ENCODE assay signal across 10 mouse cellular contexts in the genomic region with DNA sequence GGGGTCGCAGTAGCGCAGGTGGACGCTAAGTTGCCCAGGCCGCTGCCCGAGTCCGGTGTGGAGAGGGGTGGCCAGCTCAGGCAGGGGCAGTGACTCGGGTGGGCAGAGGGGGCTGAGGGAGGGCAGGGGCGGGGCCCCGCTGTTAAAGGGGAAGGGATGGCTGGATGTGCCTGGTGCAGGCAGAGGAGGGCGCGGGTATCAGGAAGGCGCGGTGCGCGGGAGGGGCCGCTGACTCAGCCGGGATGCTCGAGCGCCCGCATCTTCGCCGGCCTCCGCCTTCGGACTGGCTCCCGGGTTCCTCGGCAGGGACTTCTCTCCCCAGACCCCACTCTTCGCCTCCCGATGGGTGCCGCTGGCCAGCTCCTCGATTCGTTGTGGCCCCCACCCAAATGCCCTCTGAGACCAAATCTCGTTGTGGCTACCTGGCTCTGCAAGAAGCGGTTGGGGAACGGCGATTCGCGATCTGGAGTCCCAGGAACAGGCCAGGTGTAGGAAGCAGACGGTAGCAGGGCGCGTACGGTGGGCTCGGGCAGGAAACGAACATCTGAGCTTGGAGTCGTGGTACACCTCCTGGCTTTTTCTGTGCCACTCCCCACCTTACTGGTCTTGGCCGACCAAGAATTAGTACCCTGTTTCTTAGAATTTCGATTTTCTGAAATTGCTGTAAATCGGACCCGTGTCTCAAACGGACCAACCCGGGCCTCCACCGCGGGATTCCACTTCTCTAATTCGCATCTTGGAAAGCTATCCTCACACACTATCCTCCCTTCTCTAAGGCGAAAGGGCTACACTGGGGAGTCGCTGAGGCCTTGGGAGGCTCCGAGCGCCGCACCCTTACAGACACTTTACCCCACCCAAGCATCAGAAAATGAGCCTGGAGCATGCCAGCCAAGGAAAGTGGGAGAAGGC. TPM values are rescaled to one million over a fixed set of nuclear protein-coding genes. Genes with fewer than 3 reads are reported as not detected.
DNase-seq lines count a peak whose midpoint lies in the region; ATAC-seq and TF ChIP-seq lines count a peak whose summit lies in the region.
"Had no signal": no experiment of that assay in that cellular context is flagged by ENCODE, and none has a peak within 500 bp of the region (broad histone marks: within the 10 kb centered on the region; RNA-seq: fewer than 3 reads in every experiment).

No protein-coding gene starts in this region.

- 0 out of 2 replicates have a peak, but pooled peaks have one; percentile 9 for ATAC-seq in forebrain, embryonic 14.5 days
- ATAC-seq in neural tube, embryonic 13.5 days (ENCODE audit: low read depth) = peak; percentile 44; the same call in 1 of the 2 replicates

- no peak for TF ChIP-seq POLR2A in cerebellum, adult 2 months (IDR thresholded peaks at IDR 0.05; ENCODE audit: borderline replicate concordance, insufficient read depth, low read length)

- no peak overlapping the region for H3K4me3 ChIP-seq in cerebellum, adult 2 months (replicated peaks; ENCODE audit: insufficient read depth, low read depth, low read length)
- H3K4me3 ChIP-seq in forebrain, embryonic 14.5 days (ENCODE audit: low read depth, low read length) = 0 out of 2 replicates have a peak overlapping the region, but pooled peaks have one; percentile 9
- peak overlapping the region; percentile 44 for H3K4me3 ChIP-seq in limb, embryonic 10.5 days
- peak overlapping the region; percentile 31 for H3K4me3 ChIP-seq in neural tube, embryonic 13.5 days

- no peaks in the 10 kb centered on the region for H3K4me1 ChIP-seq in cerebellum, adult 2 months (ENCODE audit: control insufficient read depth, insufficient read depth, low read length)
- H3K4me1 ChIP-seq in forebrain, embryonic 14.5 days (ENCODE audit: control insufficient read depth, insufficient read depth, low read length) = no peaks in the 10 kb centered on the region; the same call in 1 of the 2 replicates
- H3K4me1 ChIP-seq in limb, embryonic 10.5 days = peaks cover 35% of the 10 kb centered on the region
- H3K4me1 ChIP-seq in neural tube, embryonic 13.5 days (replicated peaks) = peaks cover 26% of the 10 kb centered on the region

- DNase-seq in cerebellum, adult 2 months = peak; percentile 37 to 74
- DNase-seq in cerebellum, adult 9-10 months = no peak
- DNase-seq in ovary, postnatal 36 days (ENCODE audit: low spot score) = peak; percentile 40
- DNase-seq in ovary, adult 18-20 months (ENCODE audit: low spot score) = no peak
- DNase-seq in forebrain, embryonic 14.5 days (ENCODE audit: low spot score) = peak; percentile 38
- peak; percentile 79 for DNase-seq in limb, embryonic 10.5 days (ENCODE audit: low spot score)
- no peak for DNase-seq in left cerebral cortex, adult 18-20 months (ENCODE audit: low spot score in 2 of 2)

- H3K27ac ChIP-seq in cerebellum, adult 2 months (ENCODE audit: insufficient read depth, low read length) = no peak overlapping the region
- no peak overlapping the region for H3K27ac ChIP-seq in forebrain, embryonic 14.5 days (ENCODE audit: low read depth, low read length)
- H3K27ac ChIP-seq in limb, embryonic 10.5 days = 0 out of 2 replicates have a peak overlapping the region, but pooled peaks have one; percentile 27
- peak overlapping the region; percentile 56 for H3K27ac ChIP-seq in neural tube, embryonic 13.5 days (replicated peaks)

- H3K36me3 ChIP-seq in forebrain, embryonic 14.5 days (ENCODE audit: control insufficient read depth, insufficient read depth, low read length) = no peaks in the 10 kb centered on the region
- no peaks in the 10 kb centered on the region for H3K36me3 ChIP-seq in limb, embryonic 10.5 days
- H3K36me3 ChIP-seq in neural tube, embryonic 13.5 days = no peaks in the 10 kb centered on the region

- WGBS in cerebellum, adult 2 months = 2% methylated on average over 53 of the region's 58 CpGs
- WGBS in forebrain, embryonic 14.5 days = under 1% methylated on average over 55 of the region's 58 CpGs
- WGBS in limb, embryonic 10.5 days = under 1% methylated on average over 51 of the region's 58 CpGs
- under 1% methylated on average over 58 of the region's 58 CpGs for WGBS in neural tube, embryonic 13.5 days

- H3K27me3 ChIP-seq in cerebellum, adult 2 months (ENCODE audit: control insufficient read depth, insufficient read depth, low read length) = peaks cover 13% of the 10 kb centered on the region; the same call in 1 of the 2 replicates
- H3K27me3 ChIP-seq in forebrain, embryonic 14.5 days (replicated peaks; ENCODE audit: control insufficient read depth, insufficient read depth, low read length) = peaks cover 89% of the 10 kb centered on the region
- H3K27me3 ChIP-seq in limb, embryonic 10.5 days (ENCODE audit: low read depth, poor library complexity, severe bottlenecking) = peaks cover 100% of the 10 kb centered on the region
- H3K27me3 ChIP-seq in neural tube, embryonic 13.5 days = peaks cover 99% of the 10 kb centered on the region
- H3K27me3 ChIP-seq: CH12.LX had no signal

- H3K9ac ChIP-seq in forebrain, embryonic 14.5 days (ENCODE audit: low read length) = no peak overlapping the region
- H3K9ac ChIP-seq in neural tube, embryonic 13.5 days = peak overlapping the region; percentile 50

- H3K4me2 ChIP-seq in forebrain, embryonic 14.5 days (ENCODE audit: low read length) = 0 out of 2 replicates have a peak overlapping the region, but pooled peaks have one; percentile 16
- peak overlapping the region; percentile 43 for H3K4me2 ChIP-seq in neural tube, embryonic 13.5 days

- no peak for TF ChIP-seq CTCF in cerebellum, adult 2 months (IDR thresholded peaks at IDR 0.05; ENCODE audit: borderline replicate concordance, insufficient read depth, low read depth, low read length)

- no peaks in the 10 kb centered on the region for H3K9me3 ChIP-seq in forebrain, embryonic 14.5 days (replicated peaks; ENCODE audit: control insufficient read depth, low read length)
- no peaks in the 10 kb centered on the region for H3K9me3 ChIP-seq in limb, embryonic 10.5 days (replicated peaks)
- no peaks in the 10 kb centered on the region for H3K9me3 ChIP-seq in neural tube, embryonic 13.5 days

RNA-seq across cellular contexts. Expression of gene Tlx2, which starts 0.5 kb away (rescaled TPM):
- not detected in 2 replicates for polyA plus RNA-seq in cerebellum, adult 2 months (2012; rRNA removed)
- not detected in 2 replicates for polyA plus RNA-seq in forebrain, embryonic 14.5 days (2014; fragmentation: Nextera tagmentation; extraction: Ambion mirVana)
- polyA plus RNA-seq in limb, embryonic 10.5 days (2016; fragmentation: Nextera tagmentation; extraction: Ambion mirVana) = 0.16 TPM in 1 of 2 replicates, not detected in the other
- 13.3 and 16.1 TPM in 2 replicates for polyA plus RNA-seq in neural tube, embryonic 13.5 days (2015; fragmentation: Nextera tagmentation; extraction: Ambion mirVana)
- not detected for total RNA-seq in left cerebral cortex, adult 18-20 months (2021)
- total RNA-seq: CH12.LX; gastrocnemius, postnatal 36 days had no signal

RNA-seq across cellular contexts. Expression of gene Pcgf1, which starts 7.1 kb away (rescaled TPM):
- 57.5 and 61.6 TPM in 2 replicates for polyA plus RNA-seq in cerebellum, adult 2 months (2012; rRNA removed)
- polyA plus RNA-seq in forebrain, embryonic 14.5 days (2014; fragmentation: Nextera tagmentation; extraction: Ambion mirVana) = 51.3 and 56.1 TPM in 2 replicates
- 46.5 and 46.9 TPM in 2 replicates for polyA plus RNA-seq in limb, embryonic 10.5 days (2016; fragmentation: Nextera tagmentation; extraction: Ambion mirVana)
- 55.2 and 55.4 TPM in 2 replicates for polyA plus RNA-seq in neural tube, embryonic 13.5 days (2015; fragmentation: Nextera tagmentation; extraction: Ambion mirVana)
- 10 to 100 TPM; 27.0 to 30.3 TPM for total RNA-seq in left cerebral cortex, adult 18-20 months (2021)

RNA-seq across cellular contexts. Expression of gene Dqx1, which starts 12.9 kb away (rescaled TPM):
- polyA plus RNA-seq in cerebellum, adult 2 months (2012; rRNA removed) = 0.92 and 0.93 TPM in 2 replicates
- 0.33 and 0.62 TPM in 2 replicates for polyA plus RNA-seq in forebrain, embryonic 14.5 days (2014; fragmentation: Nextera tagmentation; extraction: Ambion mirVana)
- polyA plus RNA-seq in limb, embryonic 10.5 days (2016; fragmentation: Nextera tagmentation; extraction: Ambion mirVana) = 1.4 and 1.5 TPM in 2 replicates
- 0.77 and 1.0 TPM in 2 replicates for polyA plus RNA-seq in neural tube, embryonic 13.5 days (2015; fragmentation: Nextera tagmentation; extraction: Ambion mirVana)
- total RNA-seq in left cerebral cortex, adult 18-20 months (2021) = under 1 TPM; 0.56 to 0.93 TPM

RNA-seq across cellular contexts. Expression of gene Htra2, which starts 15.5 kb away (rescaled TPM):
- polyA plus RNA-seq in cerebellum, adult 2 months (2012; rRNA removed) = 57.6 and 58.2 TPM in 2 replicates
- 32.6 and 32.9 TPM in 2 replicates for polyA plus RNA-seq in forebrain, embryonic 14.5 days (2014; fragmentation: Nextera tagmentation; extraction: Ambion mirVana)
- polyA plus RNA-seq in limb, embryonic 10.5 days (2016; fragmentation: Nextera tagmentation; extraction: Ambion mirVana) = 76.2 and 82.6 TPM in 2 replicates
- polyA plus RNA-seq in neural tube, embryonic 13.5 days (2015; fragmentation: Nextera tagmentation; extraction: Ambion mirVana) = 70.1 and 72.8 TPM in 2 replicates
- total RNA-seq in left cerebral cortex, adult 18-20 months (2021) = 10 to 100 TPM; 37.7 to 46.2 TPM

RNA-seq across cellular contexts. Expression of gene Lbx2, which starts 15.6 kb away (rescaled TPM):
- polyA plus RNA-seq in cerebellum, adult 2 months (2012; rRNA removed) = 0.28 TPM in 1 of 2 replicates, not detected in the other
- polyA plus RNA-seq in forebrain, embryonic 14.5 days (2014; fragmentation: Nextera tagmentation; extraction: Ambion mirVana) = not detected in 2 replicates
- 0.82 and 1.5 TPM in 2 replicates for polyA plus RNA-seq in limb, embryonic 10.5 days (2016; fragmentation: Nextera tagmentation; extraction: Ambion mirVana)
- polyA plus RNA-seq in neural tube, embryonic 13.5 days (2015; fragmentation: Nextera tagmentation; extraction: Ambion mirVana) = not detected in 2 replicates
- not detected for total RNA-seq in left cerebral cortex, adult 18-20 months (2021)
- total RNA-seq: CH12.LX had no signal

Comparison
In these comparisons a context has a peak if more than half of its experiments do, and no peak if none do; other contexts are left out.
1. DNase-seq: peak in cerebellum, adult 2 months (2 of 2), ovary, postnatal 36 days (single experiment), forebrain, embryonic 14.5 days (single experiment) and limb, embryonic 10.5 days (single experiment); none in cerebellum, adult 9-10 months (single experiment), ovary, adult 18-20 months (single experiment) and left cerebral cortex, adult 18-20 months (0 of 2).
2. H3K27ac ChIP-seq: peak in limb, embryonic 10.5 days (single experiment) and neural tube, embryonic 13.5 days (single experiment); none in cerebellum, adult 2 months (single experiment) and forebrain, embryonic 14.5 days (single experiment).
3. RNA of gene Tlx2, which starts 0.5 kb away (polyA plus RNA-seq): 13.3 to 16.1 TPM in neural tube, embryonic 13.5 days; 0.16 TPM in limb, embryonic 10.5 days, not detected in cerebellum, adult 2 months and not detected in forebrain, embryonic 14.5 days; every median in the first group is over 10 times any median in the second.